Mouse (Mus musculus) spleen, embryonic (tissue): Measurements from ENCODE around the gene Gm48551.

Experiments used
- CTCF ChIA-PET: fragments of 350-600 bp; sonication (Branson Sonifier 250); formaldehyde crosslinking; loops from one replicate; lab custom pipeline; 2022; lab: Charles Lee

The Gm48551 gene

GRCm38 (mm10) chr10:81426897-81427296 lies 42.6 kb downstream of the Gm48551 start:
- CTCF ChIA-PET = interaction anchor here (0.6 kb wide), 2 partner anchors 128 to 141 kb away, joined by 4 to 5 read pairs; no protein-coding TSS in a partner anchor

GRCm38 (mm10) chr10:81427327-81427726 lies 43.1 kb downstream of the Gm48551 start:
- CTCF ChIA-PET = interaction anchor here (0.6 to 0.7 kb wide), 3 partner anchors 128 to 694 kb away, joined by 4 to 5 read pairs (median 4); no protein-coding TSS in a partner anchor

DNA sequence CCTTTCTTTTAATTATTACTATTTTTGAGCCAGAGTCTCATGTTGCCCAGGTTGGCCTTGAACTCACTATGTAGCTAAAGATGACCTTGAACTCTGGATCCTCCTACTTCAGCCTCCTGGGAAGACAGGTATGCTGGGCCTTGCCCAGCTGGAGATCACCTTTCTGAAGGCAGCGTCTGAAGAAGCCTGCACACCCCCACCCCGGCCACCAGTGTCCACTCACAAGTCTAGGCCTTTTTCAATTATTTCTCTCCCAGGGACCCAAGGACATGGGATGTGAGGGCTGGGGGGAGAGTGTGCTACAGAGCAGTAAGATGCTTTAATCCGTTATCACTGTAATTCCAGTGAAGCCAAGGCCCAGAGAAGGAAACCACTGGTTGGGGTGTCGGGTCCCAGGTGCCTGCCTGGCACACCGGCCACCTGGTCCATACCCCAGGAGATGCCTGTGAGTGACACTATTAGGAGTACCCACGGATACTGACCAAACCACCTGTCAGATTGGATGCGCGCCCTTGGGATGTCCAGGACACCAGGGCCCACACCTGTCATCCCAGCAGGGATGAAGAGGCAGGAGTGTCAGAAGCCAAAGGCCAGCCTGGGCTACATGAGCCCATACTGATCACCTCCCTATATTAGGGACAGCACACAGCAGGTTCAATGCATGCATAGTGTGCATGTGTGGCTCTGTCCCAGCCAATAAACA lies 43.7 kb downstream of the Gm48551 start:
- CTCF ChIA-PET = interaction anchor here (0.7 kb wide), 1 partner anchor 695 kb away, joined by 4 read pairs; no protein-coding TSS in a partner anchor

- CTCF ChIA-PET = no interaction called here
These were observed 44.2 kb downstream of the Gm48551 start for GRCm38 (mm10) chr10:81428507-81428870.

DNA sequence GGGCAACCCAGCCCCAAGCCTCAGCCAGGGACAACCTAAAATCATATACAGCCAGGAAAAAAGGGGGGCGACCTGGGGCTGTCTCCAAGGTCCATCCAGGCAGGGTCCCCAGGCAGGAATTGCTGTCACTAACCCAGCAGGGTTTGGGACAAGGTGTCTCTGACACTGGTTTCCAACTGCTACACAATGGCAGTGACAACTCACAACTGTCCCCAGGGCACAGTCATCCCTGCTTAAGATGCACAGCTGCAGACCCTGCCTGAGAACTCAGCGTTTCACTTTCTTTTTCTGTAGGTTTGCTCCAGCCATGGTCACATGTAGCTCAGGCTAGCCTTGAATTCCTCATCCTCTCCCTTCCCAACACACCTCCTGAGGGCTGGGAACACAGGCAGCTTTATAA lies 44.8 kb downstream of the Gm48551 start:
- CTCF ChIA-PET = no interaction called here

- CTCF ChIA-PET = no interaction called here
These were observed 45.4 kb downstream of the Gm48551 start for GRCm38 (mm10) chr10:81429605-81430061.

DNA sequence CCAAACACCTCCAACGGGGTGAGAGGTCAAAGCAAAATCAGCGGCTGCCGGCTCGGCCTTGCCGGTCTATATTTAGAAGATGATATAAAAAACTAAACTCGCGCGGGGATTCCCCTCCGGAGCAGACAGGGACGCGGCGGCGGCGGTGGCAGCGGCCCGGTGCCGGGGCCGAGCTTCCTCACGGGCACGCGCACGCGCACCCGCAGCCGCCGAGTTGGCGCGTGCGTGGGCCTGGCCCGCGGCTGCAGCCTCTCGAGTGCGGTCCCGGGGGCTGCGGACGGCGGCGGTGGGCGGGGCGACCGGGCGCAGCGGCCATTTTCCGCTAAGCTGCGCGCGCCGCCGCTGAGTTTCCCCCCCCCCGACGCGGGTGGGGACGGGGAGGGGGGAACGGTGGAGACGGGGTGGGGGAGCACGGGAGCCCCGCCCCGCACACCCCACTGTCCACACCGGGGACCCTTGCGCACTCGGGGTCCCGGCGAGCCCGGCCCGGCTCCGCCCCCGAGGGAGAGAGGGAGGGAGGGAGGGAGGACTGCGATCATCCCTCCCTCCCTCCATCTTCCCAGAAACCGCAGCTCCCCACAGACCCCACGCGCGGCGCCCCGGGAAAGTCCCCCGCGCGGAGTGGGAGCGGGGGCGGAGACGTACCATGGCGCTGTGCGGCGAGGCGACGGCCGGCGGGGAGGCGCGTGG lies 46.0 kb downstream of the Gm48551 start:
- CTCF ChIA-PET = no interaction called here

GRCm38 (mm10) chr10:81430831-81431525 lies 46.7 kb downstream of the Gm48551 start:
- CTCF ChIA-PET = no interaction called here

GRCm38 (mm10) chr10:81431526-81432168 lies 47.4 kb downstream of the Gm48551 start:
- CTCF ChIA-PET = interaction anchor here (0.7 kb wide), 1 partner anchor 529 kb away, joined by 13 read pairs; no protein-coding TSS in a partner anchor

DNA sequence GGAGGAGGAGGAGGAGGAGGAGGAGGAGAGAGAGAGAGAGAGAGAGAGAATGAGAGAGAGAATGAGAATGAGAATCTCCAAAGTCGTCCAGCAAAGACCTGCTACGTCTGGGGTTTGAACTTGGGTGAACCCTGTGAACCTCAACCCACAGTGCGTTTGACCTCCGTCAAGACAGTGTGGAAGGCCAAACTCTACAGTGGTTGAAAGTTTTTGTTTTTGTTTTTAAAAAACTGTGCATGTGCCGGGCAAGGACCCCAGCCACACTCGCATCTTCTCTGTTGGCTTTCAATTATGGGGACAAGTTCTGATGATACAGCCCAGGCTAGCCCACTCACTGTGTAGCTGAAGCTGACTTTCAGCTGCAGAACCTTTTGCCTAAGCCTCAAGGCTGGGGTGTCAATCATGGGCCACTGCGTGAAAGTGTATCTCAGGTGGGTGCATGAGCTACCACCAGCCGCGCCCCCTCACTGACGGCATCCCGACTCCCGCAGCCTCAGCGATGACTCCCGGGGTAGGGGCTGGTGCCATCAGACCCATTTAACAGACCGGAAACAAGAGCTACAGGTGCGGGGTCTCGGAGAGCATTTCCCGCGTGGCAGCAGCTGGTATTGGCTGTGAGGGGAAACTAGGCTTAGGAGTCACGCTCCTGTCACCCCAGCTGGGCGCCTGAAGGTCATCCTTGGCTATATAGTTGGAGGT lies 48.1 kb downstream of the Gm48551 start:
- CTCF ChIA-PET = interaction anchor here (0.7 to 1.2 kb wide), 3 partner anchors 10 to 530 kb away, joined by 4 to 13 read pairs (median 4); no protein-coding TSS in a partner anchor

DNA sequence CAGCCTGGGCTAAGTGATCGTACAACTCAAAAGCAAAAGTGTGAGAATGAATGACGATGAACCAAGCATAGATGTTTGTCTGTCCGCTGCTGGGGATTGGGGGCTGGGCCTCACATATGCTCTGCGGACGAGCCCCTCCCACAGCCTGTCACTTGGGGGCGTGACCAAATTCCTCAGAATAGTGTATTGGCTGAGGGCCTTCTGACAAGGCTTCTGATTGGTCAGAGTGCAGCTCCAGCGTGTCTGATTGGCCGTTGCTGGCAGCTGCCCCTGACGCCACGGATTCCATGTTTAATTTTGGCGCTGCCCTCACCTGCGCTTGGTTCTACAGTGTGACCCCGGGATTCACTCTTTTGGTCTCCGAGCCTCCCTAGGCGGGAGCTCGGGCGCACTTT lies 48.6 kb downstream of the Gm48551 start:
- CTCF ChIA-PET = interaction anchor here (1.0 to 1.2 kb wide), 2 partner anchors 9 to 50 kb away, joined by 4 read pairs; no protein-coding TSS in a partner anchor

- CTCF ChIA-PET = interaction anchor here (0.6 to 1.2 kb wide), 4 partner anchors 8 to 1561 kb away, joined by 4 to 5 read pairs (median 4); no protein-coding TSS in a partner anchor
These were observed 49.4 kb downstream of the Gm48551 start for GRCm38 (mm10) chr10:81433541-81434289.

DNA sequence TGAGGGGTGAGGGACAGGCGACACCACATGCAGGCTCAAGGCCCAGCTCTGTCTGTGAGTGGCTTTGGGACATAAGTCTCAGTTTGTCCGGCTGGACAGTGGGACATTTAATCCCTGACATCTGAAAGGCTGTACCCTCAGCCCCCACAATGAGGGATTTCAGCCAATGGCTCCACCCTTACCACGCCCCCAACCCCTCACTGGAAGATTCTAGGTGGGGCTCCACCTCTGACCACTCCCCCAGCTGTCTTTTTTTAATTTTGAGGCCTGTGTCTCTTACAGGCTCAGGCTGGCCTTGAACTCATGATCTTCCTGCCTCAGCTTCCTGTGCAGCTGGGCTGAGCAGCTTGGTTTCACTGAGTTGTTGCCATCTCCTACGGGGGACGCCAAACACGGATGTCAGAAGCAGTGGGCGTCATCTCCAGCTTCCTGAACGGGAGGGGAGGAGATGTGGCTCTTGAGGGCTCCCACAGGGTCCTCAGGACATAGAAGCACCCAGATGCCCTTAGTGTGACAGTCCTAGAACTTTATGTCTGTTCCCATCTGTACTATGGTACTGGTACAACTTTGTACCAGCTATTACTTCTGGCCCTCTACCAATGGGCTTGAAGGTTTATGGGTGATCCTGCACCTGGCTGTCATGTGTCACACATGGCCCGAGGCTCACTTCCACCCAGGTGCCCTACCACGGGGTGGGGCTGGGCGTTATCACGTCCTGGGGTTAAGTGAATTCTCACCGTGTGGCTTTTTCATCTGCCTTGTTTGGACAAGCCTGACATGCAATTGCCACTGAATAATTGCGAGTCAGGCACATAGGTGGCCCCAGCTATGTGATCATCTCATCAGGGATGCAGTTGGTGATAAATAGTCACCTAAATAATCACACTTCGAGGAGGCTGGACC lies 50.3 kb downstream of the Gm48551 start:
- CTCF ChIA-PET = interaction anchor here (0.6 kb wide), 1 partner anchor 136 kb away, joined by 4 read pairs; no protein-coding TSS in a partner anchor

GRCm38 (mm10) chr10:81435436-81435835 lies 51.2 kb downstream of the Gm48551 start:
- CTCF ChIA-PET = no interaction called here

DNA sequence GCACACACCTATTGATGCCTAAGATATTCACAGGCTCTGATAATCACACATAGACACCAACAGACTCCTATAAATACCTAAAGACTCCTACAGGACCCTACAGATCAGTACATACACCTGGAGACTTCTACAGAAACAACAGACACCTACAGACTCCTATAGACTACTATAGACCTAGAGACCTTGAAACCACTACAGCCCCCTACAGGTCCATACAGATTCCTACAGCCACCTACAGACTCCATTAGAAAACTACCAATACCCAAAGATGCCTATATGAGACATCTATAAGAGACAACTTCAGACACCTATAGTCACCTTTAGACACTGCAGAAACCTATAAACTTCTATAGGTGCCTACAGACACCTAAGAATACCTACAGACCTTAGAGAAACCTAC lies 56.8 kb downstream of the Gm48551 start:
- CTCF ChIA-PET = interaction anchor here (0.6 to 0.7 kb wide), 3 partner anchors 22 to 87 kb away, joined by 3 to 11 read pairs (median 5); no protein-coding TSS in a partner anchor
